Mouse (Mus musculus) hematopoietic stem cell, adult 5-6 weeks (primary cell): ENCODE measurements around the gene Mknk1. TPM values are rescaled to one million over a fixed set of nuclear protein-coding genes. Genes with fewer than 3 reads are reported as not detected.

Source experiments
- ATAC-seq, 2 experiments: fragments of 125-278 bp in 1 of 2; replicated peaks in 1 of 2; 2 replicates each; pipeline ENCODE4 v1.8.0; 2016 to 2017; ENCODE audit warnings: inconsistent platforms in 2 of 2, mild to moderate bottlenecking in 2 of 2, moderate number of reproducible peaks in 2 of 2, low read depth in 1 of 2, moderate TSS enrichment in 1 of 2; ENCODE audit not compliant: low FRiP score in 2 of 2, poor library complexity in 2 of 2, severe bottlenecking in 2 of 2, insufficient read depth in 1 of 2, low TSS enrichment in 1 of 2
- total RNA-seq: library from RNA; stranded (forward); fragments of 172-1452, 232-1000 nt; gene quantifications from 2 replicates; pipeline ENCODE4 v1.2.3, GENCODE M21; 2017

Mknk1 gene
- total RNA-seq, 1 experiment from 2014 or later: 48.3 TPM

GRCm38 (mm10) chr4:115908641-115909040 is 69.6 kb downstream of the Mknk1 start:
- no peak for ATAC-seq

GRCm38 (mm10) chr4:115911586-115911985 is 72.6 kb downstream of the Mknk1 start:
- no peak for ATAC-seq

GRCm38 (mm10) chr4:115919911-115920310 is 80.9 kb downstream of the Mknk1 start:
- ATAC-seq: no peak

GRCm38 (mm10) chr4:115922688-115923087 is 83.7 kb downstream of the Mknk1 start:
- no peak for ATAC-seq

- ATAC-seq: no peak
Measured at GRCm38 (mm10) chr4:115923262-115923880, 84.4 kb downstream of the Mknk1 start.

- ATAC-seq: no peak
Measured at GRCm38 (mm10) chr4:115927637-115928036, 88.6 kb downstream of the Mknk1 start.

Other genes with a start within 250 kb of the Mknk1 start
- gene Cyp4a32, start 238.2 kb upstream of the Mknk1 start, total RNA-seq: not detected in 2 replicates
- gene Cyp4b1, start 191.5 kb upstream of the Mknk1 start, total RNA-seq: 0.94 and 1.2 TPM in 2 replicates
- 62.3 and 65.2 TPM in 2 replicates for gene Efcab14, start 101.5 kb upstream of the Mknk1 start, total RNA-seq
- gene Tex38, start 58.2 kb upstream of the Mknk1 start, total RNA-seq: not detected in 2 replicates
- 13.7 and 16.8 TPM in 2 replicates for gene Atpaf1, start 54.4 kb upstream of the Mknk1 start, total RNA-seq
- 14.8 and 18.8 TPM in 2 replicates for gene Mob3c, start 11.1 kb upstream of the Mknk1 start, total RNA-seq
- not detected in 2 replicates for gene Kncn, start 45.2 kb downstream of the Mknk1 start, total RNA-seq
- not detected in 2 replicates for gene 6430628N08Rik, start 51.5 kb downstream of the Mknk1 start, total RNA-seq
- not detected in 2 replicates for gene Dmbx1, start 100.7 kb downstream of the Mknk1 start, total RNA-seq
- 10.6 and 20.4 TPM in 2 replicates for gene Faah, start 178.7 kb downstream of the Mknk1 start, total RNA-seq
- gene Nsun4, start 214.7 kb downstream of the Mknk1 start, total RNA-seq: 12.1 and 21.3 TPM in 2 replicates
- gene Uqcrh, start 235.9 kb downstream of the Mknk1 start, total RNA-seq: 259 and 445 TPM in 2 replicates
- 11.8 and 20.5 TPM in 2 replicates for gene Lrrc41, start 236.1 kb downstream of the Mknk1 start, total RNA-seq